Comparison of ENCODE assay signal across 10 mouse cellular contexts in the genomic region with DNA sequence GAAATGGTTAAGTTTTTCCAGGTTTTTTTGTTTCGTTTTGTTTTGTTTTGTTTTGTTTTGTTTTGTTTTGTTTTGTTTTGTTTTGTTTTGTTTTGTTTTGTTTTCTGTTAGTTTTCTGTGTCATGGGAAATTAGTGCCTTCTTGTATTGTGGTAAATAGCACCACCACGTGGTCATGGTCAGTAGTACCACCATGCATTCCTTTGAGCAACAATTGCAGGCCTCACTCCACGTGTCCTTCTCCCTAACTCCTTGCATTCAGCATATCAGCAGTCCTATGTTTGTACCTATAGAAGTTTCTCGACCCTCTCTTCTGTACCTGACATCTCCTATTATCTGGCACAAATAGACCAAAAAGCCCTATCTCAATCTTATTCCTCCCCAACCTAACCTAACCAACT. TPM values are rescaled to one million over a fixed set of nuclear protein-coding genes. Genes with fewer than 3 reads are reported as not detected.
DNase-seq lines count a peak whose midpoint lies in the region; ATAC-seq lines count a peak whose summit lies in the region.
"Had no signal": no experiment of that assay in that cellular context is flagged by ENCODE, and none has a peak within 500 bp of the region (broad histone marks: within the 10 kb centered on the region; RNA-seq: fewer than 3 reads in every experiment).

No protein-coding gene starts in this region.

- no peak overlapping the region for H3K4me2 ChIP-seq in kidney, embryonic 16.5 days (replicated peaks; ENCODE audit: low read depth, low read length)
- H3K4me2 ChIP-seq in midbrain, embryonic 15.5 days = no peak overlapping the region
- H3K4me2 ChIP-seq: embryonic facial prominence, embryonic 15.5 days had no signal

- no peak overlapping the region for H3K4me3 ChIP-seq in kidney, embryonic 16.5 days (ENCODE audit: low read length)
- H3K4me3 ChIP-seq in midbrain, embryonic 15.5 days = no peak overlapping the region
- H3K4me3 ChIP-seq: embryonic facial prominence, embryonic 15.5 days; megakaryocyte, embryonic 14.5 days had no signal

- ATAC-seq in kidney, embryonic 16.5 days (ENCODE audit: low FRiP score, low TSS enrichment) = no peak
- 0 out of 2 replicates have a peak, but pooled peaks have one; percentile 52 for ATAC-seq in midbrain, embryonic 15.5 days (replicated peaks)

- H3K27me3 ChIP-seq in kidney, embryonic 16.5 days (ENCODE audit: insufficient read depth, low read length) = no peaks in the 10 kb centered on the region
- no peaks in the 10 kb centered on the region for H3K27me3 ChIP-seq in midbrain, embryonic 15.5 days (replicated peaks)
- H3K27me3 ChIP-seq: embryonic facial prominence, embryonic 15.5 days; megakaryocyte, embryonic 14.5 days had no signal

- H3K36me3 ChIP-seq in kidney, embryonic 16.5 days (ENCODE audit: insufficient read depth, low read length) = no peaks in the 10 kb centered on the region
- no peaks in the 10 kb centered on the region for H3K36me3 ChIP-seq in midbrain, embryonic 15.5 days (replicated peaks)
- H3K36me3 ChIP-seq: embryonic facial prominence, embryonic 15.5 days had no signal

- H3K4me1 ChIP-seq in kidney, embryonic 16.5 days (ENCODE audit: insufficient read depth, low read length) = no peaks in the 10 kb centered on the region
- no peaks in the 10 kb centered on the region for H3K4me1 ChIP-seq in midbrain, embryonic 15.5 days
- H3K4me1 ChIP-seq: embryonic facial prominence, embryonic 15.5 days; megakaryocyte, embryonic 14.5 days had no signal

- H3K27ac ChIP-seq in kidney, embryonic 16.5 days (ENCODE audit: low read length) = no peak overlapping the region
- H3K27ac ChIP-seq in midbrain, embryonic 15.5 days = no peak overlapping the region
- H3K27ac ChIP-seq: embryonic facial prominence, embryonic 15.5 days had no signal

- 10% methylated on average over 4 of the region's 4 CpGs for WGBS in kidney, embryonic 16.5 days
- 8% methylated on average over 4 of the region's 4 CpGs for WGBS in midbrain, embryonic 15.5 days

- H3K9ac ChIP-seq in kidney, embryonic 16.5 days (replicated peaks; ENCODE audit: low read length) = no peak overlapping the region
- H3K9ac ChIP-seq in midbrain, embryonic 15.5 days = no peak overlapping the region
- H3K9ac ChIP-seq: embryonic facial prominence, embryonic 15.5 days had no signal

- H3K9me3 ChIP-seq in kidney, embryonic 16.5 days (ENCODE audit: low read length) = no peaks in the 10 kb centered on the region
- H3K9me3 ChIP-seq in midbrain, embryonic 15.5 days = no peaks in the 10 kb centered on the region
- H3K9me3 ChIP-seq: embryonic facial prominence, embryonic 15.5 days; megakaryocyte, embryonic 14.5 days had no signal

- DNase-seq in kidney, adult 18-20 months = peak; percentile 42
- DNase-seq in Muller cell, postnatal 12 days (ENCODE audit: inconsistent ontology term) = peak; percentile 61
- DNase-seq in cerebellum, postnatal 25 days = peak; percentile 36 to 64
- DNase-seq in gastrocnemius, postnatal 10 days = peak; percentile 37
- peak; percentile 12 to 38 for DNase-seq in layer of hippocampus, postnatal 36 days
- no peak for DNase-seq in natural killer cell, adult 2 months (ENCODE audit: low spot score in 2 of 2)

RNA-seq across cellular contexts. Expression of a gene that starts 2.3 kb away (rescaled TPM):
- polyA plus RNA-seq in kidney, embryonic 16.5 days (2015; fragmentation: Nextera tagmentation; extraction: Ambion mirVana) = not detected in 2 replicates
- total RNA-seq in gastrocnemius, postnatal 10 days (2021) = not detected
- total RNA-seq in layer of hippocampus, postnatal 36 days (2021) = not detected
- polyA plus RNA-seq in midbrain, embryonic 15.5 days (2015; fragmentation: Nextera tagmentation; extraction: Ambion mirVana) = 0.01 TPM in 1 of 2 replicates, not detected in the other
- polyA plus RNA-seq: embryonic facial prominence, embryonic 15.5 days had no signal

Comparison
In these comparisons a context has a peak if more than half of its experiments do, and no peak if none do; other contexts are left out.
1. DNase-seq: peak in kidney, adult 18-20 months (single experiment), Muller cell, postnatal 12 days (single experiment), cerebellum, postnatal 25 days (2 of 2), gastrocnemius, postnatal 10 days (single experiment) and layer of hippocampus, postnatal 36 days (2 of 2); none in natural killer cell, adult 2 months (0 of 2).